Mouse (Mus musculus): Measurements from ENCODE around the gene Gpr68. TPM values are rescaled to one million over a fixed set of nuclear protein-coding genes. Genes with fewer than 3 reads are reported as not detected.

The Gpr68 gene
- polyA plus RNA-seq (2012; rRNA removed), result 0.20 and 0.36 TPM in 2 replicates

DNA sequence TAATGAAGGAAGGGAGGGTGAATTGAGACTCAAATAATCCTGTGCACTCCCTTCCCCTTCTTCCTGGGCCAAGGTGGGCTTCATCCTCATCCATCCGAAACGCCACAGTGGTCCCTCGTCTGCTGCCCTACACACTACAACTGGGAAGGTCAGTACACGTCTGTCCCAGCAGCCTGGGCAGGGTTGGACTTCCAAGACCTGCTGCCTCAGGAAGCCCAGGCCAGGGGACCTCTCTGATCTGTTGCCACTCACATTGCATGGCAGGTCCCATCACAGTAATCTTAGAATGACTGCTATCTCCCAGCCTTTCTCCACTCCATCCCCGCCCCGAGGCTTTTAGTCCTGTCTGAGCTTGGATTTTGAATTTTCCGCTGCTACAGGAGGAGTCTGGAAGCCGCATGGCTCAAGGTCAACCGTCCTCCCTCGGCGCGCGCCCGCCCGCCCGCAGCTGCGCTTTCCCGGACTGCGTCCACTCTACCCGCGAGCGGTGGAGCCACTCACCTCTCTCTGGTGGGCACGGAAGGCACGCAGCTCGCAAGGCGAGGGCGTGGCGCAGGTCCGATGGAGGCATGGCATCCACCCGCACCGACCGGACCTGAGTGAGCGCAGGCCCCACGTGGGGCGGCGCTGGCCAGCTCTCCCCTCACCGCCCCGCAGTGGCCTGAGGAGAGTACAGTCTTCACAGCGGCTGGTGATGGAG is at the start of gene Gpr68:
Gene Gpr68, minus strand, starts transcription at position 601 of the 700 bp plus-strand sequence.

Other genes starting within 250 kb of the Gpr68 start
- gene Rps6ka5, start 181.2 kb downstream of the Gpr68 start, polyA plus RNA-seq (2012; rRNA removed), result 4.2 and 6.0 TPM in 2 replicates
- gene Dglucy, start 129.1 kb downstream of the Gpr68 start, polyA plus RNA-seq (2012; rRNA removed), result 0.71 and 1.00 TPM in 2 replicates
- gene Ccdc88c, start 120.9 kb upstream of the Gpr68 start, polyA plus RNA-seq (2012; rRNA removed), result 19.7 and 34.6 TPM in 2 replicates
- 66.8 and 81.8 TPM in 2 replicates for gene Ppp4r3a, start 175.5 kb upstream of the Gpr68 start, polyA plus RNA-seq (2012; rRNA removed)

All from central nervous system, embryonic 11.5 days (tissue).